Mouse (Mus musculus): ENCODE measurements around the gene Snx21. TPM values are rescaled to one million over a fixed set of nuclear protein-coding genes. Genes with fewer than 3 reads are reported as not detected.

Snx21 gene
- total and polyA plus RNA-seq, 3 experiments: 3.8 to 7.7 TPM; not detected in 1

GRCm38 (mm10) chr2:164754800-164755199 lies 30.8 kb upstream of the Snx21 start:
- no peak overlapping the region for H3K27ac ChIP-seq (ENCODE audit: control insufficient read depth, low read depth, low read length)

GRCm38 (mm10) chr2:164757841-164758240 lies 27.8 kb upstream of the Snx21 start:
- TF ChIP-seq E2F4 (IDR thresholded peaks at IDR 0.05; ENCODE audit: borderline replicate concordance, low read depth, low read length): no peak
- TF ChIP-seq POLR2AphosphoS2 (IDR thresholded peaks at IDR 0.05; ENCODE audit: low read length): no peak
- TF ChIP-seq SMC3 (IDR thresholded peaks at IDR 0.05; ENCODE audit: low read depth, low read length): no peak
- TF ChIP-seq TAL1 (IDR thresholded peaks at IDR 0.05; ENCODE audit: low read length): no peak
- Histone ChIP-seq H3K36me3 (ENCODE audit: control insufficient read depth in 1 of 2, insufficient read depth in 2 of 2, low read length in 2 of 2) (peaks cover 8 to 18% of the 10 kb centered on the region in 2 experiments), H3K9me3 (replicated peaks; ENCODE audit: insufficient read depth, low read length) (no peaks in the 10 kb centered on the region), H3K4me3 (ENCODE audit: control insufficient read depth in 1 of 2, insufficient read depth in 1 of 2, low read depth in 2 of 2, low read length in 2 of 2) (no peak overlapping the region), H3K9ac (ENCODE audit: control insufficient read depth, low read depth, low read length, poor library complexity, severe bottlenecking) (no peak overlapping the region), H3K4me1 (ENCODE audit: control insufficient read depth in 1 of 2, insufficient read depth in 2 of 2, low read length in 2 of 2) (no peaks in the 10 kb centered on the region), H3K79me2 (ENCODE audit: control insufficient read depth, insufficient read depth, low read length, poor library complexity) (no peaks in the 10 kb centered on the region), H3K27me3 (ENCODE audit: control insufficient read depth in 1 of 2, insufficient read depth in 2 of 2, low read length in 2 of 2) (no peaks in the 10 kb centered on the region), H3K27ac (ENCODE audit: control insufficient read depth, low read depth, low read length) (no peak overlapping the region)
- no peak for DNase-seq (ENCODE audit: low read depth, low spot score)

More at GRCm38 (mm10) chr2:164754800-164755199, 30.8 kb upstream of the Snx21 start:
- Histone ChIP-seq H3K36me3 (ENCODE audit: control insufficient read depth in 1 of 2, insufficient read depth in 2 of 2, low read length in 2 of 2) (peaks cover under 1 to 30% of the 10 kb centered on the region in 2 experiments; a peak in 3 of 4 replicates), H3K79me2 (ENCODE audit: control insufficient read depth, insufficient read depth, low read length, poor library complexity) (no peaks in the 10 kb centered on the region), H3K9me3 (replicated peaks; ENCODE audit: insufficient read depth, low read length) (no peaks in the 10 kb centered on the region), H3K4me1 (ENCODE audit: control insufficient read depth in 1 of 2, insufficient read depth in 2 of 2, low read length in 2 of 2) (no peaks in the 10 kb centered on the region), H3K9ac (ENCODE audit: control insufficient read depth, low read depth, low read length, poor library complexity, severe bottlenecking) (no peak overlapping the region), H3K27me3 (ENCODE audit: control insufficient read depth in 1 of 2, insufficient read depth in 2 of 2, low read length in 2 of 2) (no peaks in the 10 kb centered on the region), H3K4me3 (ENCODE audit: control insufficient read depth in 1 of 2, insufficient read depth in 1 of 2, low read depth in 2 of 2, low read length in 2 of 2) (no peak overlapping the region)
- no peak for DNase-seq (ENCODE audit: low read depth, low spot score)
- TF ChIP-seq SIN3A (IDR thresholded peaks at IDR 0.05; ENCODE audit: low read length): no peak
- no peak for TF ChIP-seq MAFK (IDR thresholded peaks at IDR 0.05; ENCODE audit: borderline replicate concordance, low read depth, low read length)
- no peak for TF ChIP-seq UBTF (IDR thresholded peaks at IDR 0.05; ENCODE audit: borderline replicate concordance, insufficient read depth, low read depth, low read length)
- TF ChIP-seq USF1 (IDR thresholded peaks at IDR 0.05; ENCODE audit: low read depth, low read length): no peak
- no peak for TF ChIP-seq HCFC1 (IDR thresholded peaks at IDR 0.05; ENCODE audit: low read depth, low read length)
- TF ChIP-seq NRF1 (IDR thresholded peaks at IDR 0.05; ENCODE audit: insufficient read depth, low read depth, low read length, poor library complexity, severe bottlenecking): no peak
- TF ChIP-seq POLR2AphosphoS2 (IDR thresholded peaks at IDR 0.05; ENCODE audit: low read length): no peak
- no peak for TF ChIP-seq BHLHE40 (IDR thresholded peaks at IDR 0.05; ENCODE audit: borderline replicate concordance, low read depth, low read length)
- no peak for TF ChIP-seq E2F4 (IDR thresholded peaks at IDR 0.05; ENCODE audit: borderline replicate concordance, low read depth, low read length)
- TF ChIP-seq ZNF384 (IDR thresholded peaks at IDR 0.05; ENCODE audit: low read depth, low read length): no peak

- Histone ChIP-seq H3K27ac (ENCODE audit: control insufficient read depth, low read depth, low read length) (no peak overlapping the region), H3K9me3 (replicated peaks; ENCODE audit: insufficient read depth, low read length) (no peaks in the 10 kb centered on the region), H3K36me3 (ENCODE audit: control insufficient read depth in 1 of 2, insufficient read depth in 2 of 2, low read length in 2 of 2) (peaks cover 8 to 15% of the 10 kb centered on the region in 2 experiments), H3K4me3 (ENCODE audit: control insufficient read depth in 1 of 2, insufficient read depth in 1 of 2, low read depth in 2 of 2, low read length in 2 of 2) (no peak overlapping the region), H3K79me2 (ENCODE audit: control insufficient read depth, insufficient read depth, low read length, poor library complexity) (no peaks in the 10 kb centered on the region), H3K9ac (ENCODE audit: control insufficient read depth, low read depth, low read length, poor library complexity, severe bottlenecking) (no peak overlapping the region), H3K27me3 (ENCODE audit: control insufficient read depth in 1 of 2, insufficient read depth in 2 of 2, low read length in 2 of 2) (no peaks in the 10 kb centered on the region), H3K4me1 (ENCODE audit: control insufficient read depth in 1 of 2, insufficient read depth in 2 of 2, low read length in 2 of 2) (no peaks in the 10 kb centered on the region)
- no peak for TF ChIP-seq CTCF (IDR thresholded peaks at IDR 0.05 in 2 of 3, conservative IDR thresholded peaks at IDR 0.05 in 1 of 3; ENCODE audit: control insufficient read depth in 1 of 3, insufficient read depth in 1 of 3, low read depth in 2 of 3, low read length in 3 of 3, poor library complexity in 1 of 3, severe bottlenecking in 1 of 3)
- no peak for TF ChIP-seq MEF2A (IDR thresholded peaks at IDR 0.05; ENCODE audit: extremely low read depth, insufficient replicate concordance, low read depth, low read length, poor library complexity, severe bottlenecking)
- TF ChIP-seq RCOR1 (IDR thresholded peaks at IDR 0.05; ENCODE audit: low read depth, low read length): no peak
- TF ChIP-seq SIN3A (IDR thresholded peaks at IDR 0.05; ENCODE audit: low read length): no peak
- TF ChIP-seq ZKSCAN1 (IDR thresholded peaks at IDR 0.05; ENCODE audit: low read depth, low read length): no peak
- no peak for TF ChIP-seq ELF1 (IDR thresholded peaks at IDR 0.05; ENCODE audit: low read depth, low read length)
- no peak for TF ChIP-seq MYB (IDR thresholded peaks at IDR 0.05; ENCODE audit: low read depth, low read length)
- TF ChIP-seq TCF12 (IDR thresholded peaks at IDR 0.05; ENCODE audit: low read depth, low read length): no peak
- TF ChIP-seq SMC3 (IDR thresholded peaks at IDR 0.05; ENCODE audit: low read depth, low read length): no peak
- TF ChIP-seq JUND (IDR thresholded peaks at IDR 0.05; ENCODE audit: low read depth, low read length): no peak
- no peak for TF ChIP-seq ZMIZ1 (IDR thresholded peaks at IDR 0.05; ENCODE audit: low read depth, low read length)
- no peak for TF ChIP-seq NELFE (IDR thresholded peaks at IDR 0.05; ENCODE audit: low read depth, low read length)
- TF ChIP-seq USF1 (IDR thresholded peaks at IDR 0.05; ENCODE audit: low read depth, low read length): no peak
- no peak for TF ChIP-seq RAD21 (IDR thresholded peaks at IDR 0.05; ENCODE audit: low read depth, low read length)
- TF ChIP-seq MAFK (IDR thresholded peaks at IDR 0.05; ENCODE audit: borderline replicate concordance, low read depth, low read length): no peak
- TF ChIP-seq MXI1 (IDR thresholded peaks at IDR 0.05; ENCODE audit: low read depth, low read length): no peak
- no peak for TF ChIP-seq HCFC1 (IDR thresholded peaks at IDR 0.05; ENCODE audit: low read depth, low read length)
- TF ChIP-seq NRF1 (IDR thresholded peaks at IDR 0.05; ENCODE audit: insufficient read depth, low read depth, low read length, poor library complexity, severe bottlenecking): no peak
- no peak for TF ChIP-seq E2F4 (IDR thresholded peaks at IDR 0.05; ENCODE audit: borderline replicate concordance, low read depth, low read length)
- DNase-seq (ENCODE audit: low read depth, low spot score): no peak
Measured at GRCm38 (mm10) chr2:164758692-164759091, 26.9 kb upstream of the Snx21 start.
